Mouse (Mus musculus): ENCODE data around the gene Cwc15. TPM values are rescaled to one million over a fixed set of nuclear protein-coding genes. Genes with fewer than 3 reads are reported as not detected.
A peak's percentile ranks its signal among the peaks of the same experiment; 100 is the strongest.
"Not testable (repeated sequence)": the region's sequence is repeated elsewhere in the genome, so short reads cannot be mapped to it uniquely, and the experiment has no call there.

Cwc15 gene
- 4.4 and 4.6 TPM in 2 replicates for polyA plus RNA-seq (2012; rRNA removed)

GRCm38 (mm10) chr9:14500023-14500915 lies at the start of gene Cwc15, which contains the start of gene Kdm4d:
Cwc15 (plus strand) TSS chr9:14500617.
Kdm4d (minus strand) TSS chr9:14500482.
- Histone ChIP-seq H3K27ac (ENCODE audit: insufficient read depth, low read length) (peak within 1 kb of the TSS; percentile 79), H3K4me3 (ENCODE audit: extremely low read depth, insufficient read depth, insufficient read length) (peak within 1 kb of the TSS; percentile 85), H3K27me3 (ENCODE audit: control insufficient read depth, insufficient read depth, low read length) (no peaks in the 10 kb centered on the region), H3K36me3 (ENCODE audit: control insufficient read depth, insufficient read depth, low read length) (peaks cover 19% of the 10 kb centered on the region), H3K4me1 (ENCODE audit: control insufficient read depth, insufficient read depth, insufficient read length) (peaks cover 7% of the 10 kb centered on the region)
- WGBS, result under 1% methylated on average over 59 of the region's 59 CpGs
- TF ChIP-seq CTCF (IDR thresholded peaks at IDR 0.05; ENCODE audit: extremely low read depth, insufficient read depth, insufficient read length, insufficient replicate concordance), result no peak
- peak; percentile 48; the same call in 1 of the 2 replicates for TF ChIP-seq POLR2A (IDR thresholded peaks at IDR 0.05; ENCODE audit: low read depth, low read length)
- peak; percentile 93 to 98 for DNase-seq (ENCODE audit: low read depth in 1 of 2, low spot score in 2 of 2)

GRCm38 (mm10) chr9:14451120-14451519 lies 49.3 kb upstream of the Cwc15 start:
- H3K4me3 ChIP-seq (ENCODE audit: extremely low read depth, insufficient read depth, insufficient read length); H3K4me1 ChIP-seq (ENCODE audit: control insufficient read depth, insufficient read depth, insufficient read length); H3K36me3 ChIP-seq (ENCODE audit: control insufficient read depth, insufficient read depth, low read length); H3K27ac ChIP-seq (ENCODE audit: insufficient read depth, low read length); H3K27me3 ChIP-seq (ENCODE audit: control insufficient read depth, insufficient read depth, low read length); DNase-seq (ENCODE audit: low read depth in 1 of 2, low spot score in 2 of 2): not testable (repeated sequence)
- WGBS, result 65% methylated on average over 8 of the region's 8 CpGs
- TF ChIP-seq CTCF (IDR thresholded peaks at IDR 0.05; ENCODE audit: extremely low read depth, insufficient read depth, insufficient read length, insufficient replicate concordance), result 0 out of 2 replicates have a peak, but pooled peaks have one; percentile 0

- TF ChIP-seq CTCF (IDR thresholded peaks at IDR 0.05; ENCODE audit: extremely low read depth, insufficient read depth, insufficient read length, insufficient replicate concordance), result no peak
- TF ChIP-seq POLR2A (IDR thresholded peaks at IDR 0.05; ENCODE audit: low read depth, low read length), result no peak
- H3K4me1 ChIP-seq (ENCODE audit: control insufficient read depth, insufficient read depth, insufficient read length), result no peaks in the 10 kb centered on the region
- no peak overlapping the region for H3K4me3 ChIP-seq (ENCODE audit: extremely low read depth, insufficient read depth, insufficient read length)
- no peak overlapping the region for H3K27ac ChIP-seq (ENCODE audit: insufficient read depth, low read length)
- no peaks in the 10 kb centered on the region for H3K27me3 ChIP-seq (ENCODE audit: control insufficient read depth, insufficient read depth, low read length)
- 69% methylated on average over 3 of the region's 3 CpGs for WGBS
- no peaks in the 10 kb centered on the region for H3K36me3 ChIP-seq (ENCODE audit: control insufficient read depth, insufficient read depth, low read length)
- no peak for DNase-seq (ENCODE audit: low read depth in 1 of 2, low spot score in 2 of 2)
Measured at GRCm38 (mm10) chr9:14456320-14456719, 44.1 kb upstream of the Cwc15 start.

- 89% methylated on average over 1 of the region's 1 CpGs for WGBS
- not testable (repeated sequence) for H3K4me1 ChIP-seq (ENCODE audit: control insufficient read depth, insufficient read depth, insufficient read length); H3K27me3 ChIP-seq (ENCODE audit: control insufficient read depth, insufficient read depth, low read length); H3K4me3 ChIP-seq (ENCODE audit: extremely low read depth, insufficient read depth, insufficient read length); H3K27ac ChIP-seq (ENCODE audit: insufficient read depth, low read length); H3K36me3 ChIP-seq (ENCODE audit: control insufficient read depth, insufficient read depth, low read length); DNase-seq (ENCODE audit: low read depth in 1 of 2, low spot score in 2 of 2)
Measured at GRCm38 (mm10) chr9:14462536-14462935, 37.9 kb upstream of the Cwc15 start.

- not testable (repeated sequence) for H3K4me1 ChIP-seq (ENCODE audit: control insufficient read depth, insufficient read depth, insufficient read length); H3K36me3 ChIP-seq (ENCODE audit: control insufficient read depth, insufficient read depth, low read length); H3K27me3 ChIP-seq (ENCODE audit: control insufficient read depth, insufficient read depth, low read length); H3K4me3 ChIP-seq (ENCODE audit: extremely low read depth, insufficient read depth, insufficient read length); H3K27ac ChIP-seq (ENCODE audit: insufficient read depth, low read length); DNase-seq (ENCODE audit: low read depth in 1 of 2, low spot score in 2 of 2)
- WGBS, result 77% methylated on average over 12 of the region's 12 CpGs
Measured at GRCm38 (mm10) chr9:14463668-14464067, 36.7 kb upstream of the Cwc15 start.

GRCm38 (mm10) chr9:14498896-14499705 lies 1.3 kb upstream of the Cwc15 start:
- DNase-seq (ENCODE audit: low read depth in 1 of 2, low spot score in 2 of 2), result peak in 1 of 2 experiments; percentile 33
- WGBS, result 59% methylated on average over 4 of the region's 4 CpGs
- Histone ChIP-seq H3K27ac (ENCODE audit: insufficient read depth, low read length) (peak overlapping the region; percentile 70; the same call in 1 of the 2 replicates), H3K36me3 (ENCODE audit: control insufficient read depth, insufficient read depth, low read length) (peaks cover 13% of the 10 kb centered on the region), H3K27me3 (ENCODE audit: control insufficient read depth, insufficient read depth, low read length) (no peaks in the 10 kb centered on the region), H3K4me3 (ENCODE audit: extremely low read depth, insufficient read depth, insufficient read length) (no peak overlapping the region), H3K4me1 (ENCODE audit: control insufficient read depth, insufficient read depth, insufficient read length) (peaks cover 7% of the 10 kb centered on the region)
- TF ChIP-seq POLR2A (IDR thresholded peaks at IDR 0.05; ENCODE audit: low read depth, low read length), result no peak
- TF ChIP-seq CTCF (IDR thresholded peaks at IDR 0.05; ENCODE audit: extremely low read depth, insufficient read depth, insufficient read length, insufficient replicate concordance), result no peak
